Mouse (Mus musculus): Measurements from ENCODE around the gene Tns3.

GRCm38 (mm10) chr11:8557006-8557405 is 107.3 kb downstream of the Tns3 start:
- TF ChIP-seq E2F4 (IDR thresholded peaks at IDR 0.05; ENCODE audit: insufficient read depth) (no peak), POLR2A (IDR thresholded peaks at IDR 0.05; ENCODE audit: insufficient read length, low read depth) (no peak), USF1 (IDR thresholded peaks at IDR 0.05; ENCODE audit: low read depth) (no peak), MAX (IDR thresholded peaks at IDR 0.05; ENCODE audit: low read depth) (no peak), TCF3 (IDR thresholded peaks at IDR 0.05; ENCODE audit: insufficient read length, low read depth) (peak; percentile 61), CEBPB (IDR thresholded peaks at IDR 0.05; ENCODE audit: insufficient read depth, poor library complexity, severe bottlenecking) (no peak), POLR2AphosphoS2 (IDR thresholded peaks at IDR 0.05; ENCODE audit: insufficient read length, low read depth) (no peak)
